8 mouse cellular contexts compared by ENCODE assay signal in genomic region chr11:98022555-98023371, GRCm38 (mm10). TPM values are rescaled to one million over a fixed set of nuclear protein-coding genes. Genes with fewer than 3 reads are reported as not detected.
DNase-seq lines count a peak whose midpoint lies in the region; ATAC-seq and TF ChIP-seq lines count a peak whose summit lies in the region.

Gene Cacnb1, minus strand, starts transcription at chr11:98023034.

- H3K9me3 ChIP-seq in heart, embryonic 11.5 days (replicated peaks; ENCODE audit: control insufficient read depth, low read length) = no peaks in the 10 kb centered on the region
- no peaks in the 10 kb centered on the region for H3K9me3 ChIP-seq in kidney, postnatal 0 days (replicated peaks; ENCODE audit: low read length)
- H3K9me3 ChIP-seq in lung, embryonic 14.5 days (ENCODE audit: low read depth, low read length) = no peaks in the 10 kb centered on the region

- H3K4me3 ChIP-seq in heart, embryonic 11.5 days (ENCODE audit: low read depth, low read length) = peak within 1 kb of the TSS; percentile 74
- H3K4me3 ChIP-seq in kidney, postnatal 0 days (replicated peaks; ENCODE audit: low read depth, low read length) = peak within 1 kb of the TSS; percentile 71
- H3K4me3 ChIP-seq in lung, embryonic 14.5 days (ENCODE audit: low read depth, low read length) = peak within 1 kb of the TSS; percentile 78

- peak; percentile 32; the same call in 1 of the 2 replicates for ATAC-seq in heart, embryonic 11.5 days (replicated peaks; ENCODE audit: insufficient number of reproducible peaks, low FRiP score, low TSS enrichment)
- ATAC-seq in kidney, postnatal 0 days (replicated peaks; ENCODE audit: low FRiP score, low read depth) = peak; percentile 29
- ATAC-seq in lung, embryonic 14.5 days (ENCODE audit: insufficient read depth) = peak; percentile 52

- DNase-seq in B cell, adult 2 months = peak; percentile 45 to 53
- DNase-seq in ZHBTc4 (ENCODE audit: low read depth, low spot score) = peak; percentile 79
- peak; percentile 91 for DNase-seq in embryo, embryonic 9.5 days (ENCODE audit: extremely low spot score)
- peak; percentile 84 for DNase-seq in kidney, postnatal 0 days (ENCODE audit: low spot score)
- DNase-seq in lung, embryonic 14.5 days = peak; percentile 80
- DNase-seq in ovary, postnatal 10 days (ENCODE audit: low spot score) = peak; percentile 59
- peak; percentile 44 to 58 for DNase-seq in urinary bladder, postnatal 36 days (ENCODE audit: low spot score in 2 of 2)

- H3K4me2 ChIP-seq in heart, embryonic 11.5 days = peak within 1 kb of the TSS; percentile 99
- H3K4me2 ChIP-seq in kidney, postnatal 0 days (ENCODE audit: low read length) = peak within 1 kb of the TSS; percentile 96
- peak within 1 kb of the TSS; percentile 98 for H3K4me2 ChIP-seq in lung, embryonic 14.5 days

- peak within 1 kb of the TSS; percentile 79 for H3K27ac ChIP-seq in heart, embryonic 11.5 days (ENCODE audit: low read depth, low read length)
- peak within 1 kb of the TSS; percentile 95 for H3K27ac ChIP-seq in kidney, postnatal 0 days
- peak within 1 kb of the TSS; percentile 94 for H3K27ac ChIP-seq in lung, embryonic 14.5 days (ENCODE audit: low read depth)

- no peaks in the 10 kb centered on the region for H3K27me3 ChIP-seq in heart, embryonic 11.5 days (ENCODE audit: control insufficient read depth, insufficient read depth, low read length)
- H3K27me3 ChIP-seq in kidney, postnatal 0 days (ENCODE audit: insufficient read depth, low read length) = no peaks in the 10 kb centered on the region
- no peaks in the 10 kb centered on the region for H3K27me3 ChIP-seq in lung, embryonic 14.5 days (ENCODE audit: insufficient read depth, low read length)

- no peaks in the 10 kb centered on the region for H3K36me3 ChIP-seq in heart, embryonic 11.5 days (ENCODE audit: control insufficient read depth, insufficient read depth, low read length)
- peaks cover 6% of the 10 kb centered on the region; the same call in 1 of the 2 replicates for H3K36me3 ChIP-seq in kidney, postnatal 0 days (ENCODE audit: insufficient read depth, low read length)
- no peaks in the 10 kb centered on the region for H3K36me3 ChIP-seq in lung, embryonic 14.5 days (ENCODE audit: insufficient read depth)

- under 1% methylated on average over 52 of the region's 52 CpGs for WGBS in heart, embryonic 11.5 days (ENCODE audit: insufficient replicate concordance)
- 1% methylated on average over 50 of the region's 52 CpGs for WGBS in kidney, postnatal 0 days
- WGBS in lung, embryonic 14.5 days = under 1% methylated on average over 52 of the region's 52 CpGs

- H3K9ac ChIP-seq in heart, embryonic 11.5 days (ENCODE audit: low read depth, low read length) = peak within 1 kb of the TSS; percentile 87
- H3K9ac ChIP-seq in kidney, postnatal 0 days (ENCODE audit: low read depth, low read length) = peak within 1 kb of the TSS; percentile 81
- peak within 1 kb of the TSS; percentile 74 for H3K9ac ChIP-seq in lung, embryonic 14.5 days

- no peak for TF ChIP-seq CTCF in kidney, postnatal 0 days (IDR thresholded peaks at IDR 0.05; ENCODE audit: low read depth)
- TF ChIP-seq CTCF in lung, embryonic 14.5 days (IDR thresholded peaks at IDR 0.05; ENCODE audit: low read depth) = no peak

- peaks cover 15% of the 10 kb centered on the region for H3K4me1 ChIP-seq in heart, embryonic 11.5 days (ENCODE audit: control insufficient read depth, insufficient read depth, low read length)
- peaks cover 15% of the 10 kb centered on the region for H3K4me1 ChIP-seq in kidney, postnatal 0 days (replicated peaks; ENCODE audit: insufficient read depth, low read length)
- peaks cover 19% of the 10 kb centered on the region for H3K4me1 ChIP-seq in lung, embryonic 14.5 days (ENCODE audit: insufficient read depth)

RNA-seq across cellular contexts. Expression of gene Cacnb1, which starts in this region (rescaled TPM):
- polyA plus RNA-seq in heart, embryonic 11.5 days (2014; fragmentation: Nextera tagmentation; extraction: Ambion mirVana) = 5.0 and 6.1 TPM in 2 replicates
- 8.8 and 9.0 TPM in 2 replicates for polyA plus RNA-seq in kidney, postnatal 0 days (2015; fragmentation: Nextera tagmentation; extraction: Ambion mirVana)
- 5.4 and 5.5 TPM in 2 replicates for polyA plus RNA-seq in lung, embryonic 14.5 days (2014; fragmentation: Nextera tagmentation; extraction: Ambion mirVana)

Comparison
In these comparisons a context has a peak if more than half of its experiments do, and no peak if none do; other contexts are left out.
1. Peak in every context shown above with its lines: DNase-seq, ATAC-seq, H3K4me3 ChIP-seq and H3K27ac ChIP-seq.